Mouse (Mus musculus) forebrain, embryonic 12.5 days (tissue): Measurements from ENCODE around the gene Ramp1. TPM values are rescaled to one million over a fixed set of nuclear protein-coding genes. Genes with fewer than 3 reads are reported as not detected.
A peak's percentile ranks its signal among the peaks of the same experiment; 100 is the strongest.

Experiments
- ATAC-seq: fragments of 200-750 bp; cut with Nextera tagmentation; 2 replicates; pipeline ENCODE4 v1.8.0; 2017; ENCODE audit warnings: moderate TSS enrichment; ENCODE audit not compliant: low FRiP score
- H3K27ac ChIP-seq: fragments of 300-500 bp; sonication (generic); 2 replicates; pipeline ENCODE4 v1.5.1; 2016; ENCODE audit warnings: mild to moderate bottlenecking
- H3K27me3 ChIP-seq: fragments of 300-500 bp; sonication (generic); 2 replicates; pipeline ENCODE4 v1.6.1; 2016; ENCODE audit warnings: mild to moderate bottlenecking
- H3K36me3 ChIP-seq: fragments of 300-500 bp; sonication (generic); replicated peaks from 2 replicates; pipeline ENCODE4 v1.6.1; 2016; ENCODE audit warnings: mild to moderate bottlenecking
- H3K4me1 ChIP-seq: fragments of 300-500 bp; sonication (generic); 2 replicates; pipeline ENCODE4 v1.6.1; 2016
- H3K4me2 ChIP-seq: fragments of 300-500 bp; sonication (generic); 2 replicates; pipeline ENCODE4 v1.6.1; 2016; ENCODE audit warnings: mild to moderate bottlenecking, moderate library complexity
- H3K4me3 ChIP-seq: fragments of 300-500 bp; sonication (generic); replicated peaks from 2 replicates; pipeline ENCODE4 v1.5.1; 2016; ENCODE audit warnings: mild to moderate bottlenecking
- H3K9ac ChIP-seq: fragments of 300-500 bp; sonication (generic); 2 replicates; pipeline ENCODE4 v1.6.1; 2016; ENCODE audit warnings: mild to moderate bottlenecking
- H3K9me3 ChIP-seq: fragments of 300-500 bp; sonication (generic); 2 replicates; pipeline ENCODE4 v1.6.1; 2016
- WGBS: fragments of 180-500 bp; shearing (Covaris S2); methylation state at CpG from one replicate; pipeline ENCODE4 v1.1.7; 2016; 5-methylcytosine and 5-hydroxymethylcytosine counted together
- polyA plus RNA-seq: library from polyadenylated mRNA; unstranded; fragments of >200 nt; fragmentation: Nextera tagmentation; extraction: Ambion mirVana; gene quantifications from 2 replicates; pipeline ENCODE4 v1.2.1, GENCODE M21; 2016

Ramp1 gene
- polyA plus RNA-seq, 1 experiment from 2014 or later = 0.26 TPM

- Histone ChIP-seq H3K27ac (no peak overlapping the region), H3K4me1 (no peaks in the 10 kb centered on the region), H3K9me3 (no peaks in the 10 kb centered on the region), H3K4me3 (no peak overlapping the region), H3K27me3 (no peaks in the 10 kb centered on the region), H3K4me2 (no peak overlapping the region), H3K9ac (no peak overlapping the region), H3K36me3 (no peaks in the 10 kb centered on the region)
- no peak for ATAC-seq
- 89% methylated on average over 6 of the region's 6 CpGs for WGBS
These were observed 26.0 kb downstream of the Ramp1 start for GRCm38 (mm10) chr1:91205651-91206050.

GRCm38 (mm10) chr1:91206336-91206735 is 26.7 kb downstream of the Ramp1 start:
- H3K9ac ChIP-seq = no peak overlapping the region
- H3K4me1 ChIP-seq = no peaks in the 10 kb centered on the region
- H3K27me3 ChIP-seq = no peaks in the 10 kb centered on the region
- H3K27ac ChIP-seq = no peak overlapping the region
- 80% methylated on average over 8 of the region's 8 CpGs for WGBS
- no peak overlapping the region for H3K4me2 ChIP-seq
- no peak for ATAC-seq
- H3K4me3 ChIP-seq = no peak overlapping the region
- no peaks in the 10 kb centered on the region for H3K9me3 ChIP-seq
- H3K36me3 ChIP-seq = no peaks in the 10 kb centered on the region

- Histone ChIP-seq H3K27me3 (no peaks in the 10 kb centered on the region), H3K9ac (no peak overlapping the region), H3K4me3 (no peak overlapping the region), H3K9me3 (no peaks in the 10 kb centered on the region), H3K36me3 (no peaks in the 10 kb centered on the region), H3K27ac (no peak overlapping the region), H3K4me2 (no peak overlapping the region), H3K4me1 (no peaks in the 10 kb centered on the region)
- WGBS = 83% methylated on average over 5 of the region's 5 CpGs
- ATAC-seq = no peak
These were observed 27.3 kb downstream of the Ramp1 start for GRCm38 (mm10) chr1:91206873-91207272.

- no peak overlapping the region for H3K27ac ChIP-seq
- no peaks in the 10 kb centered on the region for H3K36me3 ChIP-seq
- H3K4me3 ChIP-seq = no peak overlapping the region
- no peak overlapping the region for H3K4me2 ChIP-seq
- H3K9ac ChIP-seq = no peak overlapping the region
- H3K4me1 ChIP-seq = no peaks in the 10 kb centered on the region
- no peaks in the 10 kb centered on the region for H3K9me3 ChIP-seq
- no peak for ATAC-seq
- WGBS = 81% methylated on average over 3 of the region's 3 CpGs
- H3K27me3 ChIP-seq = no peaks in the 10 kb centered on the region
These were observed 27.9 kb downstream of the Ramp1 start for GRCm38 (mm10) chr1:91207334-91208074.

- Histone ChIP-seq H3K9ac (no peak overlapping the region), H3K4me2 (no peak overlapping the region), H3K27me3 (no peaks in the 10 kb centered on the region), H3K36me3 (no peaks in the 10 kb centered on the region), H3K9me3 (no peaks in the 10 kb centered on the region), H3K4me3 (no peak overlapping the region), H3K27ac (no peak overlapping the region), H3K4me1 (no peaks in the 10 kb centered on the region)
- ATAC-seq = no peak
- WGBS = 87% methylated on average over 6 of the region's 6 CpGs
These were observed 29.7 kb downstream of the Ramp1 start for GRCm38 (mm10) chr1:91209343-91209742.

- ATAC-seq = no peak
- Histone ChIP-seq H3K27me3 (no peaks in the 10 kb centered on the region), H3K9ac (no peak overlapping the region), H3K4me3 (no peak overlapping the region), H3K4me1 (no peaks in the 10 kb centered on the region), H3K36me3 (no peaks in the 10 kb centered on the region), H3K27ac (no peak overlapping the region), H3K9me3 (no peaks in the 10 kb centered on the region), H3K4me2 (no peak overlapping the region)
- WGBS = 79% methylated on average over 6 of the region's 6 CpGs
These were observed 30.2 kb downstream of the Ramp1 start for GRCm38 (mm10) chr1:91209785-91210184.

GRCm38 (mm10) chr1:91211099-91211498 is 31.5 kb downstream of the Ramp1 start:
- no peak overlapping the region for H3K9ac ChIP-seq
- no peaks in the 10 kb centered on the region for H3K4me1 ChIP-seq
- peak; percentile 64; the same call in 1 of the 2 replicates for ATAC-seq
- no peaks in the 10 kb centered on the region for H3K36me3 ChIP-seq
- H3K27ac ChIP-seq = no peak overlapping the region
- no peak overlapping the region for H3K4me2 ChIP-seq
- no peaks in the 10 kb centered on the region for H3K27me3 ChIP-seq
- no peaks in the 10 kb centered on the region for H3K9me3 ChIP-seq
- 100% methylated on average over 1 of the region's 1 CpGs for whole genome bisulfite sequencing
- no peak overlapping the region for H3K4me3 ChIP-seq

- Histone ChIP-seq H3K27me3 (no peaks in the 10 kb centered on the region), H3K4me1 (no peaks in the 10 kb centered on the region), H3K36me3 (no peaks in the 10 kb centered on the region), H3K4me2 (no peak overlapping the region), H3K4me3 (no peak overlapping the region), H3K9me3 (no peaks in the 10 kb centered on the region), H3K27ac (no peak overlapping the region), H3K9ac (no peak overlapping the region)
- WGBS = 84% methylated on average over 7 of the region's 7 CpGs
- ATAC-seq = no peak
These were observed 32.0 kb downstream of the Ramp1 start for GRCm38 (mm10) chr1:91211591-91212008.

- H3K9ac ChIP-seq = no peak overlapping the region
- no peaks in the 10 kb centered on the region for H3K4me1 ChIP-seq
- 100% methylated on average over 1 of the region's 1 CpGs for WGBS
- H3K4me3 ChIP-seq = no peak overlapping the region
- no peaks in the 10 kb centered on the region for H3K27me3 ChIP-seq
- no peak overlapping the region for H3K27ac ChIP-seq
- H3K9me3 ChIP-seq = no peaks in the 10 kb centered on the region
- no peak overlapping the region for H3K4me2 ChIP-seq
- H3K36me3 ChIP-seq = no peaks in the 10 kb centered on the region
- ATAC-seq = no peak
These were observed 35.6 kb downstream of the Ramp1 start for GRCm38 (mm10) chr1:91215264-91215663.

- no peak overlapping the region for H3K4me3 ChIP-seq
- H3K4me1 ChIP-seq = no peaks in the 10 kb centered on the region
- no peak for ATAC-seq
- no peaks in the 10 kb centered on the region for H3K36me3 ChIP-seq
- no peaks in the 10 kb centered on the region for H3K27me3 ChIP-seq
- H3K27ac ChIP-seq = no peak overlapping the region
- H3K4me2 ChIP-seq = no peak overlapping the region
- WGBS = 70% methylated on average over 1 of the region's 1 CpGs
- H3K9me3 ChIP-seq = no peaks in the 10 kb centered on the region
- H3K9ac ChIP-seq = no peak overlapping the region
These were observed 36.4 kb downstream of the Ramp1 start for GRCm38 (mm10) chr1:91215981-91216380.

GRCm38 (mm10) chr1:91216504-91217267 is 37.1 kb downstream of the Ramp1 start:
- no peak for ATAC-seq
- Histone ChIP-seq H3K4me2 (no peak overlapping the region), H3K27me3 (no peaks in the 10 kb centered on the region)

GRCm38 (mm10) chr1:91219641-91220321 is 40.2 kb downstream of the Ramp1 start:
- Histone ChIP-seq H3K27ac (no peak overlapping the region), H3K27me3 (no peaks in the 10 kb centered on the region), H3K36me3 (no peaks in the 10 kb centered on the region), H3K9ac (no peak overlapping the region), H3K4me2 (no peak overlapping the region), H3K9me3 (no peaks in the 10 kb centered on the region), H3K4me3 (no peak overlapping the region), H3K4me1 (no peaks in the 10 kb centered on the region)
- no peak for ATAC-seq
- WGBS = 88% methylated on average over 7 of the region's 7 CpGs

More at GRCm38 (mm10) chr1:91216504-91217267, 37.1 kb downstream of the Ramp1 start:
- Histone ChIP-seq H3K9ac (no peak overlapping the region), H3K36me3 (no peaks in the 10 kb centered on the region), H3K9me3 (no peaks in the 10 kb centered on the region), H3K27ac (no peak overlapping the region), H3K4me1 (no peaks in the 10 kb centered on the region), H3K4me3 (no peak overlapping the region)
- 74% methylated on average over 10 of the region's 10 CpGs for WGBS
